Mouse (Mus musculus) bone marrow, adult 2 months (tissue): ENCODE measurements around the gene Lipa. TPM values are rescaled to one million over a fixed set of nuclear protein-coding genes. Genes with fewer than 3 reads are reported as not detected.

Source experiments
- H3K27ac ChIP-seq: fragments of 200-500 bp; 2 replicates; pipeline ENCODE4 v1.5.1; 2012; ENCODE audit warnings: low read depth, mild to moderate bottlenecking, control low read depth, inconsistent platforms, low read length; ENCODE audit not compliant: control insufficient read depth, poor library complexity, insufficient read depth
- H3K4me1 ChIP-seq: fragments of 200-500 bp; 2 replicates; pipeline ENCODE4 v1.6.1; 2011; ENCODE audit warnings: low read length; ENCODE audit not compliant: control insufficient read depth, insufficient read depth
- H3K4me3 ChIP-seq: fragments of 200-500 bp; replicated peaks from 2 replicates; pipeline ENCODE3; 2011; ENCODE audit warnings: mild to moderate bottlenecking, low read depth, low read length, control low read depth; ENCODE audit not compliant: control insufficient read depth
- CTCF ChIP-seq: fragments of 200-500 bp; IDR thresholded peaks from 2 replicates; pipeline ENCODE4 v1.5.1; 2011; ENCODE audit warnings: low read length, control low read depth; ENCODE audit not compliant: control insufficient read depth, insufficient read depth
- POLR2A ChIP-seq: fragments of 200-500 bp; IDR thresholded peaks from 2 replicates; pipeline ENCODE4 v1.6.1; 2011; ENCODE audit warnings: low read depth, mild to moderate bottlenecking, control low read depth, low read length, borderline replicate concordance; ENCODE audit not compliant: control insufficient read depth
- WGBS: fragments of 180-500 bp; shearing (Covaris S2); methylation state at CpG from one replicate; pipeline ENCODE4 v1.1.7; 2018; 5-methylcytosine and 5-hydroxymethylcytosine counted together
- polyA plus RNA-seq: library from polyadenylated mRNA; stranded (reverse); fragments of >200 nt; gene quantifications from 2 replicates; pipeline ENCODE4 v1.2.4, GENCODE M21; 2011; ENCODE audit warnings: low replicate concordance; ENCODE audit not compliant: missing spikeins, insufficient read depth, insufficient read length

Gene Lipa
- 4.8 and 14.6 TPM in 2 replicates for polyA plus RNA-seq

GRCm38 (mm10) chr19:34526941-34527682 lies at the start of gene Lipa:
Lipa (minus strand) TSS chr19:34527474.
- Histone ChIP-seq H3K27ac (peak within 1 kb of the TSS; percentile 46), H3K4me3 (peak within 1 kb of the TSS; percentile 81), H3K4me1 (no peaks in the 10 kb centered on the region)
- under 1% methylated on average over 29 of the region's 29 CpGs for WGBS
- TF ChIP-seq POLR2A (peak; percentile 92; the same call in 1 of the 2 replicates), CTCF (peak; percentile 10; the same call in 1 of the 2 replicates)

- no peak for TF ChIP-seq POLR2A
- TF ChIP-seq CTCF, result no peak
- Histone ChIP-seq H3K4me1 (no peaks in the 10 kb centered on the region; the same call in 1 of the 2 replicates), H3K27ac (no peak overlapping the region), H3K4me3 (no peak overlapping the region)
- whole genome bisulfite sequencing, result 89% methylated on average over 5 of the region's 5 CpGs
Measured at GRCm38 (mm10) chr19:34573650-34574049, 46.4 kb upstream of the Lipa start.

GRCm38 (mm10) chr19:34571080-34571479 lies 43.8 kb upstream of the Lipa start:
- 73% methylated on average over 1 of the region's 1 CpGs for WGBS
- no peak for TF ChIP-seq POLR2A
- no peak for TF ChIP-seq CTCF
- no peak overlapping the region for H3K4me3 ChIP-seq
- no peaks in the 10 kb centered on the region; the same call in 1 of the 2 replicates for H3K4me1 ChIP-seq
- no peak overlapping the region for H3K27ac ChIP-seq

- Histone ChIP-seq H3K27ac (no peak overlapping the region), H3K4me1 (no peaks in the 10 kb centered on the region; the same call in 1 of the 2 replicates), H3K4me3 (no peak overlapping the region)
- 72% methylated on average over 4 of the region's 4 CpGs for WGBS
- TF ChIP-seq CTCF, result no peak
- no peak for TF ChIP-seq POLR2A
Measured at GRCm38 (mm10) chr19:34569896-34570476, 42.7 kb upstream of the Lipa start.

GRCm38 (mm10) chr19:34568988-34569895 lies 42.0 kb upstream of the Lipa start:
- Histone ChIP-seq H3K4me1 (no peaks in the 10 kb centered on the region; the same call in 1 of the 2 replicates), H3K27ac (no peak overlapping the region), H3K4me3 (no peak overlapping the region)
- 80% methylated on average over 7 of the region's 7 CpGs for WGBS
- TF ChIP-seq POLR2A (no peak), CTCF (no peak)

GRCm38 (mm10) chr19:34566178-34566784 lies 39.0 kb upstream of the Lipa start:
- WGBS, result 100% methylated on average over 1 of the region's 1 CpGs
- H3K4me3 ChIP-seq, result no peak overlapping the region
- no peak for TF ChIP-seq POLR2A
- TF ChIP-seq CTCF, result no peak
- H3K27ac ChIP-seq, result no peak overlapping the region
- H3K4me1 ChIP-seq, result no peaks in the 10 kb centered on the region; the same call in 1 of the 2 replicates

- TF ChIP-seq POLR2A (no peak), CTCF (no peak)
- no peaks in the 10 kb centered on the region; the same call in 1 of the 2 replicates for H3K4me1 ChIP-seq
- no peak overlapping the region for H3K4me3 ChIP-seq
- no peak overlapping the region for H3K27ac ChIP-seq
Measured at GRCm38 (mm10) chr19:34562556-34562955, 35.3 kb upstream of the Lipa start.
